Mouse (Mus musculus): Measurements from ENCODE around the gene 1700020D05Rik.

GRCm38 (mm10) chr19:5455037-5455436, 48.5 kb downstream of the 1700020D05Rik start:
- TF ChIP-seq CTCF (IDR thresholded peaks at IDR 0.05; ENCODE audit: low read depth) = no peak
- no peak for TF ChIP-seq EP300 (optimal IDR thresholded peaks at IDR 0.05)
